ENCODE assay signal across 8 mouse cellular contexts in genomic region chr14:73524766-73525448, GRCm38 (mm10). TPM values are rescaled to one million over a fixed set of nuclear protein-coding genes. Genes with fewer than 3 reads are reported as not detected.
DNase-seq lines count a peak whose midpoint lies in the region; ATAC-seq lines count a peak whose summit lies in the region.

Sucla2 (plus strand) TSS chr14:73525319.

- WGBS in hindbrain, embryonic 15.5 days: 0% methylated on average over 41 of the region's 41 CpGs

- peak; percentile 92 for DNase-seq in T-cell, adult 2 months (ENCODE audit: low spot score)
- DNase-seq in cerebellum, postnatal 36 days: peak; percentile 95 to 98
- DNase-seq in frontal cortex, postnatal 36 days (ENCODE audit: low spot score in 2 of 2): peak; percentile 98
- peak; percentile 93 for DNase-seq in left cerebral cortex, adult 11 months (ENCODE audit: low spot score)
- peak; percentile 95 for DNase-seq in lung, postnatal 4 days
- peak; percentile 95 for DNase-seq in retina, postnatal 7 days (ENCODE audit: low read depth, low spot score)
- peak; percentile 95 for DNase-seq in urinary bladder, adult 2 months (ENCODE audit: low spot score)

- H3K4me2 ChIP-seq in hindbrain, embryonic 15.5 days: peak within 1 kb of the TSS; percentile 49

- H3K9me3 ChIP-seq in hindbrain, embryonic 15.5 days: no peaks in the 10 kb centered on the region

- no peaks in the 10 kb centered on the region for H3K36me3 ChIP-seq in hindbrain, embryonic 15.5 days

- H3K9ac ChIP-seq in hindbrain, embryonic 15.5 days: peak within 1 kb of the TSS; percentile 65

- peaks cover 3% of the 10 kb centered on the region; the same call in 1 of the 2 replicates for H3K27me3 ChIP-seq in hindbrain, embryonic 15.5 days

- peak; percentile 100 for ATAC-seq in hindbrain, embryonic 15.5 days (ENCODE audit: low FRiP score, low read depth)

- peak within 1 kb of the TSS; percentile 58 for H3K4me3 ChIP-seq in hindbrain, embryonic 15.5 days

- H3K27ac ChIP-seq in hindbrain, embryonic 15.5 days (replicated peaks): peak within 1 kb of the TSS; percentile 97

- H3K4me1 ChIP-seq in hindbrain, embryonic 15.5 days (replicated peaks): peaks cover 11% of the 10 kb centered on the region; the same call in 1 of the 2 replicates

RNA-seq across cellular contexts. Expression of gene Sucla2, which starts in this region (rescaled TPM):
- 122 and 124 TPM in 2 replicates for polyA plus RNA-seq in hindbrain, embryonic 15.5 days (2015; fragmentation: Nextera tagmentation; extraction: Ambion mirVana)
- 76.3 and 78.1 TPM in 2 replicates for polyA plus RNA-seq in urinary bladder, adult 2 months (2012; rRNA removed)

Comparison
In these comparisons a context has a peak if more than half of its experiments do, and no peak if none do; other contexts are left out.
1. Peak in every context shown above with its lines: DNase-seq, ATAC-seq, H3K4me3 ChIP-seq and H3K27ac ChIP-seq.